In the genomic region with DNA sequence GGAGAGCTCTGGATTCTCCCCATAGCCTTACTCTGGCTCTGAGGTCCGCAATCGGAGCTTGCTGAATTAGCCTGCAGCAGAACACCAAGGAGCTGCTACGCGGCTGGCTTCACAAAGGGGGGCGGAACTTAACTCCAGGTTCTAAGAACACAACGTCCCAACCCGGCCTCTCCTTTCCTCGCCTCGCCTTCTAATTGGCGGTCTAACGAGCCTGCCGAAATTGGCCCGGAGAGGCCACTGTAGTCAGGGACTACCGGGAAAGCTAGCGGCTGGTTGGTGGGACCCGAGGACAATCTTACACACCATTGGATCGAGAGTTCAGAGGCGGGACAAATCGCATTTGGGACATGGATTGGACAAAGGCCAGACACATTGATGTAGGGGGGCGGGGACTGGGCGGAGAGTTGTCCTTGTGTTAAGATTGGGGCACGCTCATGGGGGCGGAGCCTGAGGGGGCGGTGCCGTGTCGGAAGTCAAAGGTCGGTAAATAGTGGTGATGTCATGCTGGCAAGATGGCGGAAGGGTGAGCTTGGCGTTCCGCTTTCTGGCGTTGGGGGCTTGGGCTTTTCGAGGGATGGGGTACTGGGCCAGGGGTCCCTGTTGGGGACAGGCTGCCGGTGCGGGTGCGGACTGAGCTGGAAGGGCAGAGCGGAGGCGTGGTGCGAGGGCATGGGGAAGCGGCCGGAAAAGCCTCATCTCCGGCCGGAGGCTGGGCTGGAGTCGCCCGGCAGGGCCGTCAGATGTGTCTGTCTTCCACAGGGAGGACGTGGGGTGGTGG, we compare ENCODE assay signal across 7 mouse cellular contexts. TPM values are rescaled to one million over a fixed set of nuclear protein-coding genes. Genes with fewer than 3 reads are reported as not detected.
DNase-seq lines count a peak whose midpoint lies in the region; ATAC-seq lines count a peak whose summit lies in the region.

A gene (plus strand): TSS at position 399 of the 778 bp plus-strand sequence.

- H3K9me3 ChIP-seq in embryonic facial prominence, embryonic 11.5 days (replicated peaks; ENCODE audit: control insufficient read depth, low read length) = no peaks in the 10 kb centered on the region
- no peaks in the 10 kb centered on the region for H3K9me3 ChIP-seq in limb, embryonic 10.5 days (replicated peaks)
- H3K9me3 ChIP-seq in midbrain, embryonic 13.5 days = no peaks in the 10 kb centered on the region

- H3K9ac ChIP-seq in embryonic facial prominence, embryonic 11.5 days (replicated peaks; ENCODE audit: low read length) = peak within 1 kb of the TSS; percentile 61
- peak within 1 kb of the TSS; percentile 86 for H3K9ac ChIP-seq in midbrain, embryonic 13.5 days (replicated peaks)

- no peaks in the 10 kb centered on the region for H3K4me1 ChIP-seq in embryonic facial prominence, embryonic 11.5 days (ENCODE audit: control insufficient read depth, insufficient read depth, low read length)
- peaks cover 14% of the 10 kb centered on the region for H3K4me1 ChIP-seq in limb, embryonic 10.5 days
- H3K4me1 ChIP-seq in midbrain, embryonic 13.5 days (replicated peaks) = peaks cover 13% of the 10 kb centered on the region

- H3K4me3 ChIP-seq in embryonic facial prominence, embryonic 11.5 days (ENCODE audit: low read depth, low read length) = peak within 1 kb of the TSS; percentile 74
- H3K4me3 ChIP-seq in limb, embryonic 10.5 days = peak within 1 kb of the TSS; percentile 92
- peak within 1 kb of the TSS; percentile 79 for H3K4me3 ChIP-seq in midbrain, embryonic 13.5 days (replicated peaks)

- no peaks in the 10 kb centered on the region for H3K27me3 ChIP-seq in embryonic facial prominence, embryonic 11.5 days (ENCODE audit: control insufficient read depth, insufficient read depth, low read length)
- H3K27me3 ChIP-seq in limb, embryonic 10.5 days (ENCODE audit: low read depth, poor library complexity, severe bottlenecking) = no peaks in the 10 kb centered on the region
- no peaks in the 10 kb centered on the region for H3K27me3 ChIP-seq in midbrain, embryonic 13.5 days

- peak; percentile 100 for DNase-seq in adrenal gland, postnatal 14 days
- peak; percentile 100 for DNase-seq in embryonic facial prominence, embryonic 11.5 days (ENCODE audit: low spot score)
- peak; percentile 100 for DNase-seq in kidney, adult 11 months
- peak; percentile 98 for DNase-seq in limb, embryonic 10.5 days (ENCODE audit: low spot score)
- peak; percentile 99 for DNase-seq in spleen, adult 12 weeks (ENCODE audit: low spot score)

- H3K27ac ChIP-seq in embryonic facial prominence, embryonic 11.5 days (replicated peaks; ENCODE audit: low read depth, low read length) = peak within 1 kb of the TSS; percentile 63
- H3K27ac ChIP-seq in limb, embryonic 10.5 days = peak within 1 kb of the TSS; percentile 90
- peak within 1 kb of the TSS; percentile 92 for H3K27ac ChIP-seq in midbrain, embryonic 13.5 days

- H3K36me3 ChIP-seq in embryonic facial prominence, embryonic 11.5 days (replicated peaks; ENCODE audit: control insufficient read depth, insufficient read depth, low read depth, low read length) = peaks cover 2% of the 10 kb centered on the region
- H3K36me3 ChIP-seq in limb, embryonic 10.5 days = peaks cover 21% of the 10 kb centered on the region
- peaks cover 28% of the 10 kb centered on the region for H3K36me3 ChIP-seq in midbrain, embryonic 13.5 days

- WGBS in embryonic facial prominence, embryonic 11.5 days = under 1% methylated on average over 45 of the region's 46 CpGs
- WGBS in limb, embryonic 10.5 days = under 1% methylated on average over 46 of the region's 46 CpGs
- WGBS in midbrain, embryonic 13.5 days = under 1% methylated on average over 46 of the region's 46 CpGs

- peak; percentile 98 for ATAC-seq in embryonic facial prominence, embryonic 11.5 days (replicated peaks; ENCODE audit: insufficient number of reproducible peaks, low FRiP score, low TSS enrichment, low read depth)
- ATAC-seq in granulocyte monocyte progenitor cell, adult 5-6 weeks (replicated peaks; ENCODE audit: poor library complexity, severe bottlenecking) = peak; percentile 91
- ATAC-seq in midbrain, embryonic 13.5 days = peak; percentile 99

- peak within 1 kb of the TSS; percentile 76 for H3K4me2 ChIP-seq in embryonic facial prominence, embryonic 11.5 days (ENCODE audit: low read depth, low read length)
- peak within 1 kb of the TSS; percentile 86 for H3K4me2 ChIP-seq in midbrain, embryonic 13.5 days (replicated peaks)

RNA-seq across cellular contexts. Expression of the gene that starts here (rescaled TPM):
- total RNA-seq in adrenal gland, postnatal 14 days (2021) = 52.3 and 55.7 TPM in 2 replicates
- polyA plus RNA-seq in embryonic facial prominence, embryonic 11.5 days (2014; fragmentation: Nextera tagmentation; extraction: Ambion mirVana) = 21.2 and 22.0 TPM in 2 replicates
- 14.7 and 32.8 TPM in 2 replicates for total RNA-seq in granulocyte monocyte progenitor cell, adult 5-6 weeks (2014; fragmentation: Nextera tagmentation)
- total RNA-seq in granulocyte monocyte progenitor cell, adult 5-6 weeks (2017) = 17.9 and 23.1 TPM in 2 replicates
- 19.9 and 20.5 TPM in 2 replicates for polyA plus RNA-seq in limb, embryonic 10.5 days (2016; fragmentation: Nextera tagmentation; extraction: Ambion mirVana)
- polyA plus RNA-seq in midbrain, embryonic 13.5 days (2015; fragmentation: Nextera tagmentation; extraction: Ambion mirVana) = 34.0 and 36.7 TPM in 2 replicates

Comparison
In these comparisons a context has a peak if more than half of its experiments do, and no peak if none do; other contexts are left out.
1. Peak in every context shown above with its lines: DNase-seq, ATAC-seq, H3K4me3 ChIP-seq and H3K27ac ChIP-seq.